Mouse (Mus musculus): ENCODE measurements around the gene Rnf19b. TPM values are rescaled to one million over a fixed set of nuclear protein-coding genes. Genes with fewer than 3 reads are reported as not detected.

Gene Rnf19b
- total RNA-seq, 1 experiment, result 66.7 TPM

- Histone ChIP-seq H3K9ac (ENCODE audit: insufficient read depth, low read depth, low read length, poor library complexity, severe bottlenecking) (no peak overlapping the region), H3K36me3 (ENCODE audit: control insufficient read depth, insufficient read depth, low read length, poor library complexity, severe bottlenecking) (no peaks in the 10 kb centered on the region), H3K4me3 (ENCODE audit: insufficient read depth in 1 of 2, low read depth in 1 of 2, low read length in 2 of 2, poor library complexity in 1 of 2, severe bottlenecking in 1 of 2) (no peak overlapping the region), H3K9me3 (ENCODE audit: control insufficient read depth, insufficient read depth, low read depth, low read length) (no peaks in the 10 kb centered on the region), H3K27ac (ENCODE audit: insufficient read depth, low read depth, low read length, poor library complexity, severe bottlenecking) (no peak overlapping the region), H3K4me1 (ENCODE audit: control insufficient read depth in 2 of 2, insufficient read depth in 2 of 2, low read length in 2 of 2, poor library complexity in 1 of 2) (peaks cover 0 to 5% of the 10 kb centered on the region in 2 experiments; a peak in 2 of 4 replicates)
- TF ChIP-seq ZC3H11A (IDR thresholded peaks at IDR 0.05; ENCODE audit: borderline replicate concordance, low read depth, low read length), result no peak
- TF ChIP-seq MAFK (IDR thresholded peaks at IDR 0.05; ENCODE audit: insufficient read depth, low read depth, low read length), result no peak
- no peak for TF ChIP-seq CHD2 (IDR thresholded peaks at IDR 0.05; ENCODE audit: low read depth, low read length)
- DNase-seq (ENCODE audit: low read depth, low spot score), result no peak
- in situ Hi-C loops (cut with MboI; ENCODE audit: low sequenced_read_pairs in 2 of 2, unreplicated experiment in 2 of 2), result no loop called here
These were observed 38.3 kb upstream of the Rnf19b start for GRCm38 (mm10) chr4:129019788-129020187.

GRCm38 (mm10) chr4:129020454-129020853, 37.6 kb upstream of the Rnf19b start:
- no peaks in the 10 kb centered on the region for H3K9me3 ChIP-seq (ENCODE audit: control insufficient read depth, insufficient read depth, low read depth, low read length)
- peaks cover 0 to 5% of the 10 kb centered on the region in 2 experiments; a peak in 2 of 4 replicates for H3K4me1 ChIP-seq (ENCODE audit: control insufficient read depth in 2 of 2, insufficient read depth in 2 of 2, low read length in 2 of 2, poor library complexity in 1 of 2)
- no peak overlapping the region for H3K4me3 ChIP-seq (ENCODE audit: insufficient read depth in 1 of 2, low read depth in 1 of 2, low read length in 2 of 2, poor library complexity in 1 of 2, severe bottlenecking in 1 of 2)
- H3K36me3 ChIP-seq (ENCODE audit: control insufficient read depth, insufficient read depth, low read length, poor library complexity, severe bottlenecking), result no peaks in the 10 kb centered on the region
- in situ Hi-C loops (cut with MboI; ENCODE audit: low sequenced_read_pairs in 2 of 2, unreplicated experiment in 2 of 2), result no loop called here
- no peak overlapping the region for H3K27ac ChIP-seq (ENCODE audit: insufficient read depth, low read depth, low read length, poor library complexity, severe bottlenecking)
- DNase-seq (ENCODE audit: low read depth, low spot score), result no peak
- TF ChIP-seq ZC3H11A (IDR thresholded peaks at IDR 0.05; ENCODE audit: borderline replicate concordance, low read depth, low read length), result no peak
- no peak for TF ChIP-seq HCFC1 (IDR thresholded peaks at IDR 0.05; ENCODE audit: borderline replicate concordance, insufficient read depth, low read length)
- TF ChIP-seq ZNF384 (IDR thresholded peaks at IDR 0.05; ENCODE audit: low read depth, low read length), result no peak
- TF ChIP-seq MAFK (IDR thresholded peaks at IDR 0.05; ENCODE audit: insufficient read depth, low read depth, low read length), result no peak
- no peak for TF ChIP-seq CHD2 (IDR thresholded peaks at IDR 0.05; ENCODE audit: low read depth, low read length)
- no peak overlapping the region for H3K9ac ChIP-seq (ENCODE audit: insufficient read depth, low read depth, low read length, poor library complexity, severe bottlenecking)

- in situ Hi-C loops (cut with MboI; ENCODE audit: low sequenced_read_pairs in 2 of 2, unreplicated experiment in 2 of 2), result no loop called here
- H3K27ac ChIP-seq (ENCODE audit: insufficient read depth, low read depth, low read length, poor library complexity, severe bottlenecking), result no peak overlapping the region
- no peak overlapping the region for H3K4me3 ChIP-seq (ENCODE audit: insufficient read depth in 1 of 2, low read depth in 1 of 2, low read length in 2 of 2, poor library complexity in 1 of 2, severe bottlenecking in 1 of 2)
- DNase-seq (ENCODE audit: low read depth, low spot score), result no peak
- no peak for TF ChIP-seq HCFC1 (IDR thresholded peaks at IDR 0.05; ENCODE audit: borderline replicate concordance, insufficient read depth, low read length)
- no peak for TF ChIP-seq MAFK (IDR thresholded peaks at IDR 0.05; ENCODE audit: insufficient read depth, low read depth, low read length)
- no peak for TF ChIP-seq ZC3H11A (IDR thresholded peaks at IDR 0.05; ENCODE audit: borderline replicate concordance, low read depth, low read length)
- no peak for TF ChIP-seq CHD2 (IDR thresholded peaks at IDR 0.05; ENCODE audit: low read depth, low read length)
- TF ChIP-seq ZNF384 (IDR thresholded peaks at IDR 0.05; ENCODE audit: low read depth, low read length), result no peak
- no peaks in the 10 kb centered on the region for H3K36me3 ChIP-seq (ENCODE audit: control insufficient read depth, insufficient read depth, low read length, poor library complexity, severe bottlenecking)
- no peaks in the 10 kb centered on the region for H3K9me3 ChIP-seq (ENCODE audit: control insufficient read depth, insufficient read depth, low read depth, low read length)
- peaks cover 0 to 3% of the 10 kb centered on the region in 2 experiments; a peak in 2 of 4 replicates for H3K4me1 ChIP-seq (ENCODE audit: control insufficient read depth in 2 of 2, insufficient read depth in 2 of 2, low read length in 2 of 2, poor library complexity in 1 of 2)
- no peak overlapping the region for H3K9ac ChIP-seq (ENCODE audit: insufficient read depth, low read depth, low read length, poor library complexity, severe bottlenecking)
These were observed 36.6 kb upstream of the Rnf19b start for GRCm38 (mm10) chr4:129021426-129021825.

- TF ChIP-seq ZNF384 (IDR thresholded peaks at IDR 0.05; ENCODE audit: low read depth, low read length) (no peak), MAFK (IDR thresholded peaks at IDR 0.05; ENCODE audit: insufficient read depth, low read depth, low read length) (no peak), ZC3H11A (IDR thresholded peaks at IDR 0.05; ENCODE audit: borderline replicate concordance, low read depth, low read length) (no peak), CHD2 (IDR thresholded peaks at IDR 0.05; ENCODE audit: low read depth, low read length) (no peak), HCFC1 (IDR thresholded peaks at IDR 0.05; ENCODE audit: borderline replicate concordance, insufficient read depth, low read length) (no peak)
- Histone ChIP-seq H3K27ac (ENCODE audit: insufficient read depth, low read depth, low read length, poor library complexity, severe bottlenecking) (no peak overlapping the region), H3K36me3 (ENCODE audit: control insufficient read depth, insufficient read depth, low read length, poor library complexity, severe bottlenecking) (no peaks in the 10 kb centered on the region), H3K9me3 (ENCODE audit: control insufficient read depth, insufficient read depth, low read depth, low read length) (no peaks in the 10 kb centered on the region), H3K4me3 (ENCODE audit: insufficient read depth in 1 of 2, low read depth in 1 of 2, low read length in 2 of 2, poor library complexity in 1 of 2, severe bottlenecking in 1 of 2) (no peak overlapping the region), H3K9ac (ENCODE audit: insufficient read depth, low read depth, low read length, poor library complexity, severe bottlenecking) (no peak overlapping the region), H3K4me1 (ENCODE audit: control insufficient read depth in 2 of 2, insufficient read depth in 2 of 2, low read length in 2 of 2, poor library complexity in 1 of 2) (peaks cover 0 to 3% of the 10 kb centered on the region in 2 experiments; a peak in 2 of 4 replicates)
- no peak for DNase-seq (ENCODE audit: low read depth, low spot score)
- in situ Hi-C loops (cut with MboI; ENCODE audit: low sequenced_read_pairs in 2 of 2, unreplicated experiment in 2 of 2), result no loop called here
These were observed 36.2 kb upstream of the Rnf19b start for GRCm38 (mm10) chr4:129021886-129022285.

- H3K4me3 ChIP-seq (ENCODE audit: insufficient read depth in 1 of 2, low read depth in 1 of 2, low read length in 2 of 2, poor library complexity in 1 of 2, severe bottlenecking in 1 of 2), result no peak overlapping the region
- no peaks in the 10 kb centered on the region for H3K9me3 ChIP-seq (ENCODE audit: control insufficient read depth, insufficient read depth, low read depth, low read length)
- no peak for DNase-seq (ENCODE audit: low read depth, low spot score)
- no peak overlapping the region for H3K27ac ChIP-seq (ENCODE audit: insufficient read depth, low read depth, low read length, poor library complexity, severe bottlenecking)
- H3K4me1 ChIP-seq (ENCODE audit: control insufficient read depth in 2 of 2, insufficient read depth in 2 of 2, low read length in 2 of 2, poor library complexity in 1 of 2), result no peaks in the 10 kb centered on the region
- TF ChIP-seq HCFC1 (IDR thresholded peaks at IDR 0.05; ENCODE audit: borderline replicate concordance, insufficient read depth, low read length) (no peak), CHD2 (IDR thresholded peaks at IDR 0.05; ENCODE audit: low read depth, low read length) (no peak), ZC3H11A (IDR thresholded peaks at IDR 0.05; ENCODE audit: borderline replicate concordance, low read depth, low read length) (no peak), MAFK (IDR thresholded peaks at IDR 0.05; ENCODE audit: insufficient read depth, low read depth, low read length) (no peak), ZNF384 (IDR thresholded peaks at IDR 0.05; ENCODE audit: low read depth, low read length) (no peak)
- H3K36me3 ChIP-seq (ENCODE audit: control insufficient read depth, insufficient read depth, low read length, poor library complexity, severe bottlenecking), result no peaks in the 10 kb centered on the region
- in situ Hi-C loops (cut with MboI; ENCODE audit: low sequenced_read_pairs in 2 of 2, unreplicated experiment in 2 of 2), result no loop called here
- no peak overlapping the region for H3K9ac ChIP-seq (ENCODE audit: insufficient read depth, low read depth, low read length, poor library complexity, severe bottlenecking)
These were observed 34.2 kb upstream of the Rnf19b start for GRCm38 (mm10) chr4:129023884-129024283.

Measured in ES-E14 (cell line).